Mouse (Mus musculus) liver, adult 2 months (tissue): ENCODE data around the gene Ssna1.

Experiments
- CTCF ChIP-seq: fragments of 200-500 bp; IDR thresholded peaks from 2 replicates; pipeline ENCODE4 v1.5.1; 2011; ENCODE audit warnings: low read depth, low read length, control low read depth
- POLR2A ChIP-seq: fragments of 200-500 bp; IDR thresholded peaks from 2 replicates; pipeline ENCODE4 v1.6.1; 2011; ENCODE audit warnings: low read length, control low read depth; ENCODE audit not compliant: insufficient read depth; ENCODE audit errors: extremely low read depth

GRCm38 (mm10) chr2:25266720-25267119, 5.5 kb downstream of the Ssna1 start:
- TF ChIP-seq POLR2A (no peak), CTCF (no peak)
